Mouse (Mus musculus): ENCODE data around the gene Farp1.

DNA sequence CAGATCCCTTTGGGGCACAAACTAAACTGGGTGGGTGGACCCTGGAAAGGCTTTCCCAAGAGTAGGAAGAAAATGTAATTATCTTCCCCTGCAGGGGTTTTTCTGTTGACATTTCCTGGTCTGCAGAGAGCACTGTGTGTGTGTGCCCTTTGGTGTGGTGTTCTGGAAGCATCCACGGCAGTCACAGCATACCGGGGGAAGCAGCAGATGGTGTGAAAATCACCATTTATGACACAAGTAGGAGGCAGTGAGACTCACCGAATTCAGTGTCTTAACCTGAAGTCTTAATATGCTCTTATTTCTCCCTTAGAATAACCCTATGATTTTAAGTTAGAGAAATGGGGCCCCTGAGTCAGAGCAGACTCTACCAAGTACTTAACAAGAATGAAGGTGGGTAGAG lies 133.7 kb downstream of the Farp1 start:
- TF ChIP-seq CTCF (IDR thresholded peaks at IDR 0.05; ENCODE audit: low read depth, low read length) (no peak), POLR2A (IDR thresholded peaks at IDR 0.05; ENCODE audit: extremely low read depth, insufficient read depth, low read length) (no peak)
